Mouse (Mus musculus) common myeloid progenitor, adult 5-6 weeks (primary cell): ENCODE results near the gene Clstn1. TPM values are rescaled to one million over a fixed set of nuclear protein-coding genes. Genes with fewer than 3 reads are reported as not detected.

Experiments used
- ATAC-seq: replicated peaks from 2 replicates; pipeline ENCODE4 v1.8.0; 2016; ENCODE audit warnings: low read depth, mild to moderate bottlenecking, moderate TSS enrichment, inconsistent platforms; ENCODE audit not compliant: poor library complexity, severe bottlenecking
- total RNA-seq: library from RNA; stranded (forward); fragments of 200-1000, 187-1606 nt; gene quantifications from 2 replicates; pipeline ENCODE4 v1.2.3, GENCODE M21; 2017

Gene Clstn1
- total RNA-seq, result 11.7 and 13.4 TPM in 2 replicates

DNA sequence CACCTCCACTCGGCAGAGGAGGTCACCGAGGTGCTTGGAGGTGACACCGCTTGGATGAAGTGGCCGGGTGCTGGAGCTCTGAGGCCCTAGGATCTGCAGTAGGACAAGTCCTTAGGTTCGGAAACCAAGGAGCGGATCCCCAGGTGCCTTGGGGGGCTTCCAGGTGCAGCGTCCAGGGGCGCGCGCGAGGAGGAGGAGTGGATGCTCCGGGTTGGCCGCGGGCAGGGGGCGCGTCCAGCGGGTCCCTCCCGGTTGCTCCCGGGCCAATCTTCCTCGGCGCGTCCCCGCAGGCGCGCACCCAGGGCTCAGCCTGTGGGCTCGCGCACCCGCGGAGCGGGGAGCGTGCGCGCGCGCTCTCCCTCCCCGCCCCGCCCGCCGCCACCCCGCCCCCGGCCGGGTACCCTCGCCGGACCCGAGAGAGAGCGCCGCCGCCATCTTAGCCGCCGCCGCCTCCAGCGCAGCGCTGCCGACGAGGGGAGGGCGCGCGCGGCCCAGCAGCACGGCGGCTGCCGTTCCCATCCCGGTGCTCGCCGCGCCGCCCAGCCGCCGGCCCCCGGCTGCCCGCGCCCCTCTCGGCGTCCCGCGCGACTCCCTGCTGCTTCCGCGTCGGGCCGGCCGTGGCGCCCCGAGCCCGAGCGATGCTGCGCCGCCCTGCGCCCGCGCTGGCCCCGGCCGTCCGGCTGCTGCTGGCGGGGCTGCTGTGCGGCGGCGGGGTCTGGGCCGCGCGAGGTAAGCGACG, at the start of gene Clstn1:
Gene Clstn1, plus strand, starts transcription at position 425 of the 739 bp plus-strand sequence.
- ATAC-seq, result peak; percentile 34

DNA sequence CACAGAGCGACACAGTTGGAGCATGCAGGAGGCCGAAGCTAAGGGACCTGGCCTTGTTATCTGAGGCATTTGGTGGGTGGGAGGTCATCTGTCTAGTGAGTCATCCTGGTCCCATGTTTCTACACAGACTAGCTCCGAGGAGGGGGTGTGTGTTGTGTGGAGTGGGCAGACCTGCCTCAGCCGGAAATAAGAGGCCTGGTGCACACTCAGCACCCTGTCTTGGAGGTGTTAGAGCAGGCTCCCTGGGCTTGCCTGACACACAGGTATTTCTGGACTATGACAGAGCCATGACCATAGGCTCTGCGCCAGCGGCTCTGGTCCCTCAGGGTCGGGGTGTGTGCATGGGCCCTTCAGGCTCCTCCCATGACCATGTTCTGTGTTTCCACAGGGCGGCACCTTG, 46.8 kb upstream of the Clstn1 start:
- no peak for ATAC-seq

DNA sequence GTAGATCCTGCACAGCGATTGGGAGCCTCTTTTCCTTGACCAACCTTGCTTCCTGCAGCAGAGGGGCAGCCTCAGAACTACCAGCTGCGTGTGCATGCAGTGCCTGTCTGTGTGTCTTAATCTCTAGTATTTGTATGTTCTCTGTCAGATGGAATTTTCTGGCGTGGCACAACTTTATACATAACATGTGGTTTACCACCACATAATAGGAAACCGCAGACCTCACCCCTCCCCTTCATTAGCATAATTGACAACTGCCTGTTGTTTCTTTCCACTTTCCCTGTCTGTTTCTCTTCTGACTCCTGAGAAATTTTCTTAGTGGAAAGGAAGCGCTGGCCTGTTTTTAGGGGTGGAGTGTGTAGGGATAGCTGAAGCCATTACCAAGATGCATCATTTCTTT, 44.3 kb upstream of the Clstn1 start:
- peak; percentile 66 for ATAC-seq

DNA sequence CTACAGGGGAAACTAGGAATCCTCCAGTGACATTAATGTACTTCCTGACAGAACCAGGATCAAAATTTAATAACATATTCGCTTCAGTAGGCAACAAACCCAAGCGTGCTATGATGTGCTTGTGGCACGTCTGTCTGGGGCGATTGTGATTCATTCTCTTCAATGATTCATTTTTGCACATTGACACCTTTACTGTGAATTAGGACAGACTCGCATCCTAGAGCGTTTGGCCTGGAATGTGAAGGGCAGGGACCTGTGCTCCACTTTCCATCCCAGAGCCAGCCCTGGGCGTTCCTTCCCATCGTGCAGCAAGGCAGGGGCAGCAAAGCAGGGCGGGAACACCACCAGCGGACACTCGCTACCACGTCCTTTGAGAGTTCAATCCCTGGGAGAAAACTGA, 43.8 kb upstream of the Clstn1 start:
- no peak for ATAC-seq

DNA sequence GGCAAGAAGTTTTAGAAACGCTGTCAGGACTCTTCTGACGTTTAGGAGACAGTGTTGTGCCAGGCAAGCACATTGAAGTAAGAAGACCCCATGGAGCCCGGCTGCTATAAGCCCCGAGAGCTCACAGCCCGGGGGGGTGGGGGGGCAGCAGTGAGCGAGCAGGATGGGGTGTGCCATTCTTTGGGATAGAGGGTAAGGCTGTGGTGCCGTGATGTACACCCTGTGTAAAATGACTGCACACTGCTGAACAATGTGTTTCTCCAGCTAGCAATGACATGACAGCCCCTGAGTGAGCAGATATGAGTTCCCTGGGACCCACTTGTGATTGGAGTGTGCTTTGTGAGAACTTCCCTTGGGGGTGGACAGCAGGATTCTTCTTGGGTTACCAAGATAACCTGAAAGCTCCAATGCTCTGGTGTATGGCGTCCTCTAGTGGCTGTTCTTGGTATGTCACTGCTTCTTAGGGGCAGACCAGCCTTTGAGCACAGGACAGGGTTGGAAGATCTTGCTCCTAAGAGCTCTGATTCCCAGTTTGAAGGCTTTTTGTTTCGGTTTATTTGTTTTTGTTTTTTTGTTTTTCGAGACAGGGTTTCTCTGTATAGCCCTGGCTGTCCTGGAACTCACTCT, 43.2 kb upstream of the Clstn1 start:
- ATAC-seq, result peak; percentile 87

DNA sequence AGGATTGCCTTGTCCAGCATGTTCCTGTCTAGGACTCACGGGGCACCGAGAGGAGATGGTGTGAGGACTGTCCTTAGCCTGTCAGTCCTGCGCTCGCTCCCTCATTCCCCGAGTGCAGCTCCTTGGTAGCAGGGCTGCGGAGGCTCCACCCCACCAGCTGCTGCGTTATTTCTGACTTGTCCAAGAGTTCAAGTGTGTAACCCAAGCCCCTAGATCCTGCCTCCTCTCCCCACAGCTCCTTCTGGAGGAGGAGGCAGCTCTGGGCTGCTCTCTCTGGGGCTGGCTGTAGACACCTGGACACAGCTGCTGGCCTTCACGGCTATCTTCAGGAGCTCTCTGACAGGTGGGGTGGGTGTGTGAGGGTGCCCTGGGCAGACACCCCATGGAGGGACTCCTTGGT, 41.4 kb upstream of the Clstn1 start:
- ATAC-seq, result no peak

DNA sequence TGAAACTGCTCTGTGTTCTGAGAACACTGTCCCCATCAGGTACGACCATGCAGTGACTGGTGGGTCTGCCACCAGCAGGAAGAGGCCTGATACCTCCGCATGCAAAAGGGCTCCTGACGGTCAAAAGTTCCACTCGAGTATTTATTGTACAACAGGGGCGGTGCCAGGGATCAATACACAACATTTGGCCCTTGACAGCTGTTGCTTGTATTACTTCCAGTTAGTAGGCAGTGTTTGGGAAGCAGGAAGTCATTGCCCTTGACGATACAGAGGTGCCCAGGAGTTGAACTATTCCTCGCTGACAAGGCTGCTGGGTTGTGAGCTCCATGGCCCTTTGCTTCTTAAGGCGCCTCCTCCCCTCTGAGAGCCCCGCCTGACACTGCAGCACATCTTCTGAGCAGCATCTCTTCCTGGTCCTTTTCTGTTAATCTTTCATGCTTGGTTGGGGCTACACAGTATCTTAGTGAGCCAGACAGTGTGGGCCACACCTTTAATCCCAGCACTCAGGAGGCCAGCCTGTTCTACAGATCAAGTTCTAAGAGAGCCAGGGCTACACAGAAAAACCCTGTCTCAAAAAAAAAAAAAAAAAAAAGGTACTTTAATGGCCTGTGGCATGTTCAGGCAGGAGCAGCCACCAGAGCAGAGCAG, 39.3 kb upstream of the Clstn1 start:
- ATAC-seq, result no peak

DNA sequence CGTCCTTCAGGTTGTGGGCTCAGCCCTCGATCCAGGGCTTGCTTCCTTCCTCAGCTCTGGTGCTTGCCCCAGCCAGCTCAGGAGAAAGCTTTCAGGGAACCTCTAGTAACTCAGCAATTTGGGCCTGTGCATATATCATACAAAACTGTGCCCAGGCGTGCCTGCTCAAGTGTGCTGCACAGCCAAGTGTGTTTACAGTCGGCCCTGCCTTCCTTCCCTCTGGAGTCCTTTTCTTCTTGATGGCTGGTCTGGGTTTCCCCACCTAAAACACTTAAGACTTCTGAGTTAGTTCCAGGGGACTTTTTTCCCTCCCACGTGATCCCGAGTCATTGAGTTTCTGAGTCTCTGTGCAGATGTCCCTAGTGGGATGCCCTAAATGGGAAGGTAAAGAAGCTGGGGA, 38.7 kb upstream of the Clstn1 start:
- ATAC-seq, result no peak

DNA sequence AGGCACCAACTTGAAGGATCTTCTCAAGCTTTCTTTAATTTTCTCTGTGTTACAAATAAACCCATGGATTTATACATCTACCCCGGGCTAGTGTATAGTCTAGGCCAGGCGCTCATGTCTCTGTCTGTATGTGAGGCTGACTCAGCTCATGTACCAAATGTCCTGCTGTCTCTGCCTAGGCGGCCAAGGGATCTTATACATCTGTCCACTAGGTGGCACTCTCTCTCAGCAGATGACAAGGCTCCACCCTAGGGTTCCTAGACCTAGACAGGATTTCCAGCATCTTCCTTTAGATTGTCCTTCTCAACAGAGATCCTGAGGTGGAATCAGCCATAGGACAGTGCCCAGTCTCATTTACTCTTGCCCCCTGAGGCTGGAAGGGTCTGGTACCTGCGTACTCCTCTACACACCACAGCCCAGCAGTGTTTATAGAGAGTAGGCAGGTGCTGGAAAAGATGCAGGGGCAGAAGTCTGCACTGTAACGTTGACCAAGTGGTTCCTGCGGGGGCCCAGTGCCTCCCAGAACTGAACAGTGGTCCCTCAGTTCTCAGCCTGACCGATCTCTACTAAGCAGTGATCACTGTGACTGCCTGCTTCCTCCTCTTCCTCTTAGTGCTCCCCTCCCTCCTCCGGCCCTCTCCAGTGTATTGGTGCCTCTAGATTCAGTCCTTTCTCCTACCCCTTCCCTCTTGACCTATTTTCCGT, 36.9 kb upstream of the Clstn1 start:
- ATAC-seq, result peak; percentile 84

DNA sequence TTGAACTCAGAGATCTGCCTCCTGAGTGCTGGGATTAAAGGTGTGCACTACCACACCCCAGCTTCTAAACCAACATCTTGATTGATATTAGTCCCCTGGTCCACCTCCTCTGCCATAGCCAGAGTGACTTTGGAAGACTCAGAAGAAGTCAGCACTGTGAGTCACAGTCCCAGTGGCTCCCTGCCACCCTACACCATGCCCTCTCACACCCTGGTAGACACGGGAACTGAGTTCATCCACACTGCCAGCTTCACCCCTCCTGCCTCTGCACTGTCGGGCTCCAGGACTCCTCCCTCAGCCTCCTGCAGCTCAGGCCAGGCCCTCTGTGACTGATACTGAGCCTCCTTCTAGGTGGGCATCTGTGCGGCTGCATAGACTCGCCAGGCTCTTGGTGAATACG, 35.4 kb upstream of the Clstn1 start:
- ATAC-seq, result no peak

DNA sequence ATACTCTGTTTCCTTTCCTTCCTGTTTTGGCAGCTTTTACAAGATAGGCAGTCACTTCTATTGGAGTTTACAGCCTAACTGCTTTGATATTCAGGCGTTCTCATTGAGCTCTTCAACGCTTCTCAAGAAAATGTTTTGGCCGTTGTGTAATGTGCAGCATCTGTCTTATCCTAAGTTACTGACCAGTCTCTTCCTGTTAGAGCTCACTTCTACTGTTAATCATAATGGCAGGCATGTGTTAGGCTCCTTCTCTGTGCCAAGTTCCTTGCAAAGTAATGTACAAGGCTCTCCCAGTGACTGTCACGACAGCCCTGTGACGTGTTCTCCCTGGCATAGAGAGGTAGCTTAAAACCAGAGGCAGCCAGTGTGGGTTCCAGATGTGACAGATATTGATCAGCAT, 34.6 kb upstream of the Clstn1 start:
- ATAC-seq, result no peak

DNA sequence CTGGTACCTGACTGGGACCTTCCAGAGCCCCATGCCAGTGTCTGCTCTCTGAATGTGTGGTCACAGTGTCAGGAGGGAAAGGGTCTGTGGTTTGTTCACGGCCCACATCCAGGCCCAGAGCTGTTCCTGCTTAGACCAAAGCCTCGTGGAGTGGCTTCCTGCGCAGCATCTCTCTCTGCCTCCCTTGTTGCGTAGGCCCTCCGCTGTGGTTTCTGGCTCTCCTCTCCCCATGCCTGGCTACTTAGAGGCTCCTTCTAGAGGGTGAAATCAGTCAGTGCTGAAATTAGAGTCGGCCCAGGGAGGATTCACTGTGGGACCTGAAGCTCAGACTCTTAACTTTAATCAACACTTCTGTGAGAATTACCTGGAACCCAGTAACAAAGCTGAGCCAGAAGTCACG, 32.4 kb upstream of the Clstn1 start:
- peak; percentile 64 for ATAC-seq

DNA sequence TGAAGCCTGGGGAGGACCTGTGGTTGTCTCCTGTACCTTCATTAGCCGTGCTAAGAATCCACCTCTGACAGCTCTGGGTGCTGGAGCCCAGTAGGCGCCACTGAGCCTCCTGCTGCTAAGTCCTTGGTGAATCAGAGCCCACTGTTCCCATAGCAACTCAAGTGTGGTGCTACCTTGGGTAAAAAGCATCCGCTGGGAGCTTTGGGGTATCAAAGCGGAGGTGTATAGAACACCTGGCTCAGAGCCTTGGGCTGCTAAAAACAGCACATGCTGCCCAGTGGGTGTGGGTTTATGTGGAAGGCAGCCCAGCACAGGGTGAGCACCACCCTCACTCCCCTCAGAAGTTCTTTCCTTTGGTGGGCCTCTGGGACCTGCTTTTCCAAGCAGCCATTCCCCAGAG, 30.2 kb upstream of the Clstn1 start:
- no peak for ATAC-seq

DNA sequence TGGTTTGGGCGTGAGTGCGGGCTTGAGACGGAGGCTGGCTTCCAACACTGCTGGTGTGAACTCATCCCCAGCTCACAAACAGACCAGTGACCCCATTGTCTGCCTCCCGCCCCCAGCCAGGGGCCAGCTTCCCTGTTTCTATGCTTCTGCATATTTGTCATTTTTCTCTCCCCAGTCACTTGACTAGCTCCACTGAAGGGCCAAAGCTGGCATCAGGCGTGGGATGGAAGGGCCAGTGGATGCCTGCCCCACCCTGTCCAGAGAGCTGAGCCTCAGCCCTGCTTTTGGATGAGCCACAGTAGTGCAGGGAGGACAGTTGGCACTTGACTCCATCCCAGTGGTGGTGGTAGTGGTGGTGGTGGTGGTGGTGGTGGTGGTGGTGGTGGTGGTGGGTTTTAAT, 28.4 kb upstream of the Clstn1 start:
- ATAC-seq, result no peak

DNA sequence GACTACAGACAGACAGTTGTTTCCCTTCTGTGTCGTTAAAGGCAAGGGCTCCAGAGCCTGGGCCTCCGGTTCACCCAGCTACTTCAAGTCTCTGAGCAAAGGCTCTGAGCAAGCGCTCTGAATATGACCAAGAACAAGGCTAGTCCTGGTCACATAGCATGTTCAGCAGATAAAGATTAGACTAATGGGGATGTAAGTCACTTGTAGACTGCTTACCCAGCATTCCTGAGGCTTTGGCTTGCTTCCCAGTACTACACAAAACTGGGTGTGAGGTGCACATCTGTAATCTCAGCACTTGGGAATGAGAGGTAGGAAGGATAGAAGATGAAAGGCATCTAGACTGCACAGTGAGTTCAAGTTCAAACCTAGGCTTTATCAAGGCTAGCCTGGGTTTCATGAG, 27.9 kb upstream of the Clstn1 start:
- ATAC-seq, result no peak

DNA sequence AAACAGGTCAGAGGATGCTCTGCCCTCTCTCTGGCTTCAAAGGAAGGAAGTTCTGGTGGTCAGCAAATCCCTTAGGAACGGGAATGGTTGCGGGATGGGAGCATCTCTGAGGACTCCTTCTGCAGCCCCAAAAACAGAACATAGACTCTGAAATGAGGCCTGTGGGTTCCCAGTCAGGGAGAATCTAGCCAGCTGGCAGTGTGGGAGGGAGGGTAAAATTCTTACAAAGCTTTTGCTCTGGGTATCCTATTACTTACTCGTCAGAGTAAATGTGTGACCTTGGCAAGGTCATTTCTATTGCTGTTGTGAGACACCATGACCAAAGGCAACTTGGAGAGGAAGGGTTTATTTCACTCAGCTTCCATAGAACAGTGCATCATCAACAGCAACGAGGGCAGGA, 24.9 kb upstream of the Clstn1 start:
- ATAC-seq, result no peak

DNA sequence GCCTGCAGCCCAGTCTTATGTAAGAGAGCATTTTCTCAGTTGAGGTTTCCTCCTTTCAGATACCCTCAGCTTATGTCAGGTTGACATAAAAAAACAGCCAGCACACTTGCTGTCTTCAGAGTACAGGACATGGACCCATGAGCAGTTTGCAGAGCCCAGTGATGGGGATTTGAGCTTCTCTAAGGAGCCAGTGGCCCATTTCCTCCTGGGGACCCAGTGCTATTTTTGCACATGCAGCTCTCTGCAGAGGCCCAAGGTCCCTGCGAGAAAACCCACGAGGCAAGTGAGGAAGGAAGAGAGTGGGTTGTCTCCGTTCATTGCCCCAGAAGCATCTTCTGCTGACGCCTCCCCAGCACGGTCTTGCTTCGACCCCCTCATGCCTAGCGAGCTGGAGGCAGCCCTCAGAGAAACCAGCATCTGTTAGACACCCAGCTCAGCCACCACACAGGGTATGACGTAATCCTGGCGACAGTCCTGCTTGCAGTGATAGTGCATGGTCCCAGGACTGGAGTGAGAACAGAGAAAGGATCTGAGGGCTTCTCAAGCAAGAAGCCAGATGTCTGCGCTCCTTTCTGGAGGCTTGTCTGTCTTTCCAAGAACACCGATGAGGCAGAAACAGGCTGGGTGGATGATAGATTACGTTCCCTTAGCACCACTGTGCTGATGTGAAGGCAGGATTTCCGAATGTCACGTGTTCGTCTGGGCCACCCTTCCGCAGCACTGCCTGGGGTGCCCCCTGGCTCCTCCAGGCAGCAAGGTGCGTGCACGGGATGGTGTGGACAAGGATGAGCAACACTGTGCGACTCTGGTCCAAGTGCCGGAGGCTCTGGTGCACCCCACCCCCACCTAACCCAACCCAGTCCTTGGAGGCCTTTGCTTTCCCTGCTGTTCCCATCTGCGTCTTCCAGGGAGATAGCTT, 24.0 kb upstream of the Clstn1 start:
- ATAC-seq, result peak; percentile 91

DNA sequence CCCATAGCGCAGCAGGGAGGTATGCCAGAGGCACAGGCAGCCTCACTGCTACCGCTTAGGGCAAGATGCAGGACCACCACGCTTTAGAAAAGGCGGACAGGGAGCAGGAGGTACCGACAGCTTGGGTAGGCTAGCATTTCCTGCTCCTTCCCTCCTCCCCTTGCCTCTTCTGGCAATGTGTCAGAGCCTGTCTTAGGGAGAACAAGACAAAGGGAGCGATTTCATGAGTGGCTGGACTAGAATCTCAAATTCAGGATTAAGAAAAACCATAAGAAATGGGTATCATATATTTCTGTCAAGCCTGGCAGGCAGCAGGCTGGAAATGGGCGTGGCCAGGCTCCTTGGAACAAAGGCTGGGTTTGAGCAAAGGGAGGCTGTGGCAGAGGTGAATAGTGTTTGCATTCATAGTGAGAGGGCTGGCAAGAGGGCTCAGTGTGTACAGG, 23.3 kb upstream of the Clstn1 start:
- no peak for ATAC-seq

DNA sequence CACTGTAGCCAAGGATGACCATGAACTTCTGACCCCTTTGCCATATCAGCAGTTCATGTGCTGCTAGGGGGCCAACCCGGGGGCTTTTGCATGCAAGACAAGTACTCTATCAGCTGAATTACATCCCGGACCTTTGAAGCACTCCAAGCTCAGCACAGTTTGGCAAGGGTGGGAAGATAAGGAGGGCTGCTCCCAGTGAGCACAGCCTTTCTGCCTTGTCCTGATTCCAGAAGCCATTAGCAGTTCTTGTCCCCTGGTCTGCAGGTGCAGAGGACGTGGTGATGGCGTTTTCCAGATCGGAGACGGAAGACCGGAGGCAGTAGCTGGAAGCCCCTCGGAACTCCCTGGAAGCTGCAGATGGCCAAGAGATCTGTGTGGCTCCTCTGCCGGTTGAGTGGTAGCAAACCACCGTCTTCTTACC, 22.3 kb upstream of the Clstn1 start:
- ATAC-seq, result no peak
